Mouse (Mus musculus) right cerebral cortex, postnatal 10 days (tissue): ENCODE measurements around the gene Gucy2c.

ENCODE experiments used
- DNase-seq, 2 experiments: peaks; one replicate each; pipeline ENCODE4 v3.0.0; 2021; ENCODE audit warnings: low spot score in 2 of 2

Gene Gucy2c

GRCm38 (mm10) chr6:136669274-136669673, 112.3 kb downstream of the Gucy2c start:
- DNase-seq, result no peak

DNA sequence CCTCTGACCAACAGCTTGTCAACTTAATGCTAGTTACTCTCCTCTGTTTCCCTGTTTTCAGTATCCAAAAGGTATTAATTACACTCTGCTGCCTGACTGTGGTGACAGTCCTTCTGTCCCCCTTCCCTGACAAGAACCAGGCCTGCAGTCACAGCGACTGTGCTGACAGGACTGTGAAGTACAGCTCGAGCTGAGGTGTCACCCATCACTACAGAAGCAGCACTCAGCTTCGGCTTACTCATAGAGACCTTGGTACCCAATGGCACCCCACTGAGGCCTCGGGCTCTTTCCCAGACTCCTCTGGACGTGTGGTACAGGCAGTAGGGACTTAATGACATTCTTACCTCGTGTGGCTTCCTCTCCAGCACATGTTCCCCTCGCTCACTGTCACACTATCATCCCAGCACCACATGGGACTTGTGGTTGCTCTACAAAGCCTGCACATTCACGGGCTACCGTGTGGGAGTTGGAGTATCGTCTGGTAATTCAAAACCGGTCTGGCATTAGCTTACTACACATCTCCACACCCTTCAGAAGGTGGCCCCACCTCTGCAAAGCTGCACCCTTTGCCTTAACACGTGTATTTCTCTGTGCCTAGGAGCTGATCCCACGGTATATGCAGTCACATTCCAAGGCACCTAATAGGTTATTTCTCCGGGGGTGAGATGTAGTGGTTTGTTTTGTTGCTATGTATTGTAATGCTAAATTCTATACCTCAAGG, 113.1 kb downstream of the Gucy2c start:
- no peak for DNase-seq

DNA sequence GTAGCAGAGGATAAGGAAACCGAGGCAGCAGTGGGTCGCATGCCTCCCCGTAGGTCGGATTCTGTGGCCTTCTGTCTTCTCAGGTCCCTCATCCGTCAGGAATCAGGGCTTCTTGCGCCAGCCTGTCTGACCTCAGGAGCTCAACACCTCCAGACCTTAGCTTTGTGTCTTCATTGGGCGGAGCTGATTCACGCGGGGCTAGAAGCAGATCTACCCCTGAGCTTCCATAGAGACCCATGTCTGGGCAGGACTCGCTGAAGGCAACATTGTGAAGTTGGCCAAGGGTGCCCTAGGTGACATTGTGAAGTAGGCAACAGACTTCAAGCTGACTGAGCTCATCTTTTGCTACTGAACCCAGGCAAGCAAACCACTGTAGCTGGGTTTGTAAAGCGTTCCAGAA, 119.5 kb downstream of the Gucy2c start:
- DNase-seq, result no peak

DNA sequence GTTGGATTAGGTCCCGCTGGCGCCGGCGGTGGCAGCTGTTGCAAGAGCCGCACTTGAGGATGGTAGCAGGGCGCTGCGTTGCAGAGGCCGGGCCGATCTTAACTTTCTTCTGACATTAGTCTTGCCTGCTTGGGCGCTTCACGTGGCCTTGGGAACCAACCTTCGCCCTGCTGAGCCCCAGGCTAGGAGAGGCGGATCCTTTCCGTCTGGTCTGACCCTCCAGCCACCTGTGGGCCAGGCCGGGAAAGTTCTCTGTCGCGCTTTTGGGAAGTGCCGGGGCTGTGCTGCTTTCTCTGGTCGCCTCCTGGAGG, 119.9 kb downstream of the Gucy2c start, which contains the start of gene Plbd1:
Plbd1 (minus strand) TSS at position 223 of the 311 bp plus-strand sequence.
- DNase-seq, result peak in 1 of 2 experiments; percentile 30

GRCm38 (mm10) chr6:136660831-136661705, 120.5 kb downstream of the Gucy2c start:
- DNase-seq, result no peak

DNA sequence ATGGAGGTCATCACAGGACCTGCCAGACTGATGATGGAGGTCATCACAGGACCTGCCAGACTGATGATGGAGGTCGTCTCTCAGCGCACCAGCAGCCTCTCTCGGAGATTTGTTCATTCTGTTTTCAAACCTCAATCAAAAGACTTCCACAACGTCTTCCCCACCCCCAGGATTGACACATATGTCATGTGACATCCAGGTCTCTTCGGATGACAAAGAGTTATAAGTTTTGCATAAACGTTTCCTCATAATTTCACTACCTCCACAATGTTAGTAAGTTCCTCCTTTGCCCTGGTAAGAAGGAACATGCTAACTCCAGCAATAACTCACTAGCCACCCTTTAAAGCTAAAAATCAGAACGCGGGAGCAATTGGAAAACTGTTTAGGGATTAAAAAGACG, 122.3 kb downstream of the Gucy2c start:
- no peak for DNase-seq

DNA sequence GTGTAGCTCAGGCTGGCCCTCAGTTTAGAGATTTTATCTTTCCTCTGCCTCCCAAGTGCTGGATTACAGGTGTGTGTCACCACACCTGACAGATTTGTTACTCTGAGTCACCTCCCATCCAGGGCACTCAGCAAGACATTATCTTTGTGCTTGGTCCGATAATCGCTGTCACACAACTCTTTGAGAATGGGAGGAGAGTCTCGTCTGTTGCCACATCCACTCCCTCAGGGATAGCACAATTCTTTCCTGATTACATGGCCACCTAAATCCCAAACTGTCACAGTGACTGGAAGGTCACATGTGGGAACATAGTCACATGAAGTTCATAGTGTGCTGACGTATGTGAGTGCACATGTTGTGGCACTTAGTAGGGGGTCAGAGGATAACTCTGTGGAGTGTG, 123.3 kb downstream of the Gucy2c start:
- no peak for DNase-seq

DNA sequence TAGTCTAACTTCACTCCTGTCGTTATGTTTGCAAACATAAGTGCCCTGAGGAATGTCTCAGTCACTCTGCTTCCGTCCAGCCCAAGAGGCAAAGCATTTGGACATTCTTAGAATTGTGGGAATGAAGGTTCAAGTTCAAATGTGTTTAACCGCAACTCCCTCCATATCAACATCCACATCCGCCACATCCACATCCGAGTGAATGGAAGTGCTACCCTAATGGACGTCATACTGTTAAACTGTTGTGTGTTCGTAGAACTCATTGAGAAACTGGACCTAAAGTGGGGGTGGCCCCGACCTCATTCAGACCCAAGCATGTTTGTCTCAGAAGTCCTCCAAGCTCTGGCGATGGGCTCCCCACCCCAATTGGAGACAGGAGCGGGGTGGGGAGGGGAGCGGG, 125.8 kb downstream of the Gucy2c start:
- no peak for DNase-seq

GRCm38 (mm10) chr6:136654470-136654869, 127.1 kb downstream of the Gucy2c start:
- DNase-seq, result no peak

GRCm38 (mm10) chr6:136653331-136653730, 128.2 kb downstream of the Gucy2c start:
- DNase-seq, result no peak

DNA sequence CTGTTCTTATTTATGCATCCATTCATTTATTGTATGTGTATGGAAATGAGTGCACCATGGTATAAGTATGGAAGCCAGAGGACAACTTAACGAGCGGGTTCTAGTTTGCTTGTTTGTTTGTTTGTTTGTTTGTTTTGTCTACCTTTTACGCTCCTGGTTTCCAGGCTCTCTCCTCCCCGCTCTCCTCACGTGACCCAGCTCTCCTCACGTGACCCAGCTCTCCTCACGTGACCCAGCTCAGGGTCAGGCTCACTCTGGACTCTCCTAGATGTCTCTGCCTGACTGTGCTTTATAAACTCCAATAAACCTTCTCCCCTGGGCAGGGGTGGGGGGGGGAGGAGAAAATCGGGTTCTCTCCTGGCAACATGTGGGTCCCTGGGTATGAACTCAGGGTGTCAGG, 130.9 kb downstream of the Gucy2c start:
- DNase-seq, result no peak

- no peak for DNase-seq
Measured at GRCm38 (mm10) chr6:136647455-136647861, 134.1 kb downstream of the Gucy2c start.
